Mouse (Mus musculus) heart, adult 8-10 months (tissue): ENCODE measurements around the gene Mta1. TPM values are rescaled to one million over a fixed set of nuclear protein-coding genes. Genes with fewer than 3 reads are reported as not detected.

Source experiments
- DNase-seq: peaks from one replicate; pipeline ENCODE4 v3.0.0; 2022; ENCODE audit warnings: low spot score
- total RNA-seq, 4 experiments: library from RNA; stranded (reverse); gene quantifications; 2 replicates each; pipeline ENCODE4 v1.2.4; 2022

Mta1 gene
- total RNA-seq, 4 experiments from 2014 or later = 45.0 to 47.2 (median 46.1) TPM

DNA sequence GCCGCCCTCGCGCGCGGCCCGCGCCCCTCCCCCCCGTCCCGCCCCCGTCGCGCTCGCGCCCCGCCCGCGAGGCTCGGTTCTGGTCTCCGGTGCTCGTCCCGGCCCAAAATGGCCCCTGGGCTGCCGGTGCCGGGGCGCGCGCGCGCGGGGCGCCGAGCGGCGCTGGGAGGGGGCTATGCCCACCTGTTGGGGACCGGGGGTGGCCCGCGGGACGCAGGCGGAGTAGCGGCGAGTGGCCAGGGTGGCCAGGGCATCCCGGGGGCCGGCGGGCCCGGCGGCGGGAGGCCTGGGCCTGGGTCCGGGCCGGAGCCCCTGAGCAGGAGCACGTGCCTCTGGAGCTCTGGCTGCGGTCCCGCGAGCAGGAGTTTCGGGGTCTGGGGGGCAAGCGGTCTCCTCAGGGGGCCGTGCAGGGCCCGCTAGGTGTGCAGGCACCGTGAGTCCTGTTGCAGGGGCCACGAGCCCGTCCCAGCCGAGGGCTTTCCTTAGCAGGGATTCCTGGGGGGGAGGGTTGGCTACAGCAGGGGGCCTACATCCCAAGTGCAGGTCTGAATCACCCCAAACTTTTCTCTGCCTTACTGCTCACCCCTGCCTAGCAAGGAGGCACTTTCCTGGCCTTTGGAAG, 563 bp downstream of the Mta1 start:
- DNase-seq = no peak

DNA sequence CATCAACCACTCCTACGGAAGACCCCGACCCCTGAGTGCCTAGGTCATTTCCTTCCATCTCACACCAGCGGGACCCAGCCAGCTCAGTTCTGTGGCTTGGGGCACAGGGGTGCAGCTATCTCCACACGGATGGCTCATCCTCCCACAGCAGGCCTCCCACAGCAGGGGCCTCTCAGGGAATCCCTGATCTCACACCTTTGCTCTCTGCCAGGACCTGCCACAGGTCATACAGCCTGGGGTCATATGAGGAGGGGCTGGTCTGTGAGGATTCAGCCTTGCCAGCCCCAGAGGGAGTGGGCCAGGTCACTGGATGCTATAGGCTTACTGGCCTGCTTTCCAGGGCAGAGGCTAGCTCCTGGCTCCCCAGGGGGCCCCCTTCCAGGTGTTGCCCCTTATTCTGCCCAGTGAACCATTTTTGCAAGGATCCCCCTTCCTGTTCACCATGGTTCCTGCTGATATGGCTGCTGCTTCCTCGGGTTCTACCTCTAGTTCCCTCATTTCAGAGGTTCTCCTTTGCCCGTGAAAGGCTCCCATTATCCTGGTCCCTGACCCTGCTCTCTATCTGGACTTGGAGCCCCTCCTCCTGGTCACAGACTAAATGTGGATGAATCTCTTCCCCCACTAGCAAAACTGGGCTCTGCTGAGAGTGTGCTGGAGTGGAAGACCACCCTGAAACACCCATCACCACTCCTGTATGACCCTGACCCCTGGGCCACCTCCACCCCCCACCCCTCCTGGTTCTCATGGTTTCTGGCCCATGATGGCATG, 1.6 kb downstream of the Mta1 start:
- no peak for DNase-seq

DNA sequence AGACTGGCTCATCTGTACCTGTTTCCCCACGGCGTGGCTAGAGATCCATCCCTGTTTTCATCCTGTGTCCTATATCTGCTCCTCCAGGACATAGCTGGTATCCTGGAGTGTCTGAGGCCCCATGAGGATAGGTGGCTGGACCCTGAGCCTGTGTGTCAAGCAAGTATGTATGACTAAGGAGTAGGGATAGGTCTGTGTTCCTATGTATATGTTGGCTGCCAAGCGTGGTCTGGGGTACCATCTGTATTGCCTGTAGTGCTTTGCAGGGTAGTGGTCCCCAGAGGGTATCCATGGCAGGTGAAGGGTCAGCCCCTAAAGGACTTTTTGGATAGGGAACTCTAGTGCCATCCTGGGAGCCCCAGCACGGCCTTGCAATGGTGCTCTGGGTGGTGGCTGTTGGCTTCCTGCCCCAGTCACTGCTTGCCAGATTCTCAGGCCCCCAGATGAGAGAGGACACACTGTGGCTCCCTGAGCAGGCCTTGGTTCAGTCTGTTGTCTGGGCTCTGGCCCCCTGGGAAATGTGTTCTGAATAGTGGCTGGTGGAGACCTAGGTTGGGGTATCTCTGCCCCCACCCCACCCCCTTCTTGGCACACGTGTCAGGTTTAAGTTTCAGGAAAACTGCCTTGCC, 2.5 kb downstream of the Mta1 start:
- peak; percentile 53 for DNase-seq

DNA sequence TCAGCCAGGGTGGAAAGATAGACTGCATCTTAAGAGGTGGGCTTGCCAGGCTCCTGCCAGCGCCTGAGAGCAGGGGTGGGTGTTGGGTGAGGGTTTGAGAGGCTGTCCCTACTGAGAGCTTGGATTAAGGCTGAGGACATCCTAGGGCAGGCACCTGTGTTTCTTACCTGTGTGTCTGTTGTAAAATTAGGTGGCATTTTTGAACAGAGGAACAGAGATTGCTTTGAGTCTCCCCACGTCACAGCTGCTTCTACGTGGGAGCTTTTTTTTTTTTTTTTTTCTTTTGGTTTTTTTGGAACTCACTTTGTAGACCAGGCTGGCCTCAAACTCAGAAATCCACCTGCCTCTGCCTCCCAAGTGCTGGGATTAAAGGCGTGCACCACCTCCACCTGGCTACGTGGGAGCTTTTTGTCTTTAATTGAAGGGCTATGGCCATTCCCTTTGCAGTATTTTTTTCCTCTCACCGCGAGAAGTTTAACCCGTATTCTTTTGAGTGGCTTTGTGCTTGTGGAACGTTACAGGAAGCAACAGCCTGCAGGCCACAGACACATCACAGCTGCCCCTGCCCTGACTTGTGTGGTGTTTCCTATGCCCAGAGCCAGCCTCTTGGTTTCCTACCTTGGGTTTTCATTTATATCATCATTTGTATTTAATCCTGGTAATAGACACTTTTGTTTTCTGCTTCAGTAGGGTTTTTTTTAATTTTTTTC, 3.3 kb downstream of the Mta1 start:
- no peak for DNase-seq

DNA sequence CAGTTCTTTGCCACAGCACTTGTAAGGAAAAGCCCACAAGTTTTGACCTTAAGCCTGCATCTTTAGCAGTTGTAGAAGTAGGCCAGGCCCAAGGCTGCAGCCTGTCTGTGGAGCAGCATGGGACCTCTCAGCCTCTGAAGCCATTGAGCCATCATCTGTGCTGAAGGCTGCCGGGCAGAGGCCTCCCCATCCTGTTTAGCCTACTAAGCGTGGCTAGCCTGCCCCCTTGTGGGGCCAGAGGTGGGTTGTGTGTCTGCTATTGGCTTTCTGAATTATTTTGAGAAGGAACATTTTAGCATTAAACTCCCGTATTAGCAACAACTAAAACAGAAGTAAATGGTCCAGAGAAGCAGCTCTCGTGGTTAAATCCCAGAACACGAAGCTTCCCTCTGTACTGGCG, 4.4 kb downstream of the Mta1 start:
- peak; percentile 40 for DNase-seq

DNA sequence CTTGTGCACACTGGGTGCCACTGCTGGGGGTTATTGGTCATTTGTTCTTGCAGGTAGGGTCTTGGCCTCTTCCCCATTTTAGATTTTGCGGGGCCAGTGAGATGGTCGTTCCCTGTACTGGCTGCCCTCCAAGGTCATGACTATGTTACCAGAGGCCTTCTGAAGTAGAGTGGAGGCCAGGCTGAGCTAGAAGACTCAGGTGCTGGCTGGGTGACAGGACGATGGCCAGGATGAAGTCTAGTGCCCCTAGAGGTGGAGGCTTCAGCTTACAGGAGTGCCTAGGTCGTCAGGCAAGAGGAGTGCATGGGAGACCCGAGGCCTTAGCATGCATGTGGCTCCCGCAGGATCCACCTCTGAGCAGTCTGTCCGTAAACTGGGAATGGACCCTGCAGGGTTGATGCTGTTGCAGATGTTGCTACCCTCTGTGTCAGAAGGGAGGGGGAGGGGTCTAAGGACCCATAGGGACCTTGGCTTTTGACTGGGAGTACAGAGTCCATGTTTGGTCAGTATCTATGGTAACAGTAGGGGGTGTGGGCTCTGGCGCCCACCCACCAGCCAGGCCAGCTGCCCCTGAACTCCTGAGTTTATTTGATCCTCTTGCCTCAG, 5.9 kb downstream of the Mta1 start:
- no peak for DNase-seq

DNA sequence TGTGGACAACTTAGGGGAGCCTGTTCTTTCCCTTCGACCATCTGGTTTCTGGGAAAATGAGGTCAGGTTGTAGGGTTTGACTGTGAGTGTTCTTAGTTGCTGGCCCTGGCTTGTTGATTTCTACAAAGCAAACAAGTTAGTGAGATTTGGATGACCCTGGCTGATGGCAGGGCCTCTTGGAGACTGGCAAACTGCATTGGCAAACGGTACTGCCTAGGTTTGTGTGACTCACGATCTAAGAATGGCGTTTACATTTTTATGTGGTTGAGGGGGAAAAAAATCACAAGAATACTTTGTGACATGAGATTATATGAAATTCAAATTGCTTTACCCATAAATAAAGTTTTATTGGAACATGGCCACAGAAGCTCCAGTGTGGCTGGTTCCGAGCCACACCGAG, 8.3 kb downstream of the Mta1 start:
- no peak for DNase-seq

DNA sequence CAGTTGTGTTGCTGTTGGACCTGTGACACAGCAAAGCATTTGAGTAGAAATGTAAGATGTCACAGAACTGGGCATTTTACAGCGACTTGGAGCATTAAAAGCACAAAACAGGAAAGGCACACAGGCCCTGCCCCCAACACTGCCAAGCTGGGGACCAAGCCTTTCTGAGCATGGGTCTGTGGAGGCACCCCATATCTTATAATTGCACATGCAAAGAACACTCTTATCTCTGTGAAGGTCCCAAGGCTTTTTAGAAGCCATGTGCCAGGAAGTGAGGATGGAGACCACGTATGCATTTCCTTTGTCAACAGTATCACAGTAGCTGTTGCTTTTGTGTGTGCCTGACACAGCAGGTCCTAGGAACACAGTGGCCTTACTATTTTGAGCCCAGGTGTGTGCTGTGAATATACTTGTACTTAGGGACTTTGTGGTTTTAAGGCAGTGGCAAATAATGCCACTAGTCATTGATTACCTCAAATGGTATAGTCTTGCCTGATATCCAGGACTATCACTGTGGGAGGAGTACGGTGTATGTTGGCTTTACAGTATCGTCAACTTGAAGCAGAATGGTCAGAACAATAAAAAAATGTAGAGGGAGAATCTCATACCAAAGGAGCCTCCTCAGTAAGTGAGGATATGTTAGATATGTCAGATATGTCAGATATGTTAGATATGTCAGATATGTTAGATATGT, 9.5 kb downstream of the Mta1 start:
- DNase-seq = no peak

DNA sequence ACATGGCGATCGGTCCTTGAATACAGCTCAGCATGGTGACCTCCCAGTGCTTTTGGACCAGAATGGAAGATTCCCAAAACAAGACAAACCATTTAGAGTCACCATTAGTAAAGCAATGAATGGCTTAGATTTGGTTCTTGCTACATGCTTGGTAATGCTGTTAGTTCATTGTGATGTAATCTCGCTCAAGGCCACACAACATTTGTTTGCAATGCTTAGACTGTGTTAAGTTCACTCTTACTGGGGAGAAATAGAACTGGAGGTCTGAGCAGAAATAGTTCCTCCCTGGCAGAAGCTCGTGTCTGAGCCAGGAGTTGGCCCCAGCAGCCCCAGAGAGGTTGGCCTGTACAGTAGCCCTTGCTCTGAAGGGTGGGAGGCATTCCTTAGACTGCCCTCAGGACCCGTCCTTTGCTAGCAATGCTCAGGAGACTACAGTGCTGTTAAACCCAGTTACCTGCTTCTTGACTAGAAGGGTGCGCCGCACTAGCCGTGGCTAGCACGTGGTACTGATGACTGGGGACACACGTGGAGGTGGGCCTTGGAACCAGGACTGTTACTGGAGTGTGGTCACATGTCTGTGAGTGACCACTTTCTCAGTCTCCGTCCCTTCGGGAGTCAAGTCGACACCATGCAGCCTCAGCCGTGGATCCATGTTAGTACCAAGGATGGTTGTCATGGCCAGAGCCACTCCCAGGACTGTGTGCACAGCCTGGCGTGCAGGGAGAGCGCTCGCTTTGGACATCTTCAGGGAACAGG, 10.6 kb downstream of the Mta1 start:
- no peak for DNase-seq

DNA sequence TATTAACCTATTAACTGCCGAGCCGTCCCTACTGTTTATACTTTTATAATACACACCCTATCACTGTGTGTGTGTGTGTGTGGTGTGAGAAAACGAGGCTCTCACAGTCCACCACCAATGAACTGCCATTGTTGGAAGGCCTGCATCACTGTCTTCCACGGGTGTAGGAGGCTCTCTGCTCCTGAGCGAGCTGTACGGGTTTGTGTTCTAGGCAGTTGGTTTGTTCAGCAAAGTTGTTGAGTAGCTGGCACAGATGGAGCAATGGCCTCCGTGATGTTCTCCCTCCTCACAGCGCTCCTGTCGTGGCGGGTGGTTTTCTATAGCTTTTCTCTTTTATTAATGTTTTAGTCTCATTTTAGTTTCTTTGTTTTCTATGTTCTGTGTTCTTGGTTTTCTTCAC, 11.7 kb downstream of the Mta1 start:
- DNase-seq = no peak

DNA sequence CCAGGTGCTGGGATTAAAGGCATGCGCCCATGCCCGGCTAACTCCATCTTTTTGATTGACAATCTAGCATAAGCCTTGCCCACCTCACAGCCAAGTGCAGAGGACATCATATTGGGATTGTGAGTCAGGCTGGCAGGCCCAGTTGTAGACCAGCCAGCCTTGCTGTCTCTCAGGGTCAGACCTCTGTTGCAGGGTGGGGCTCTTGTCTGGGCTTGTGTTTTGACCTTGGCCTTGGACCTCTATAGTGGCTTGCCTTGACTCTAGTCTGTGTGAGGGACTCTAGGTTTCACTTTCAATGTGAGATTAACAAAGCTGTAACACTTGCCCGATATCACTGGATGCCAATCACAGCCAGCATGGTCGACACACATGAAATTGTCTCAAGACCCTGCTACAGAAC, 16.1 kb downstream of the Mta1 start:
- no peak for DNase-seq

DNA sequence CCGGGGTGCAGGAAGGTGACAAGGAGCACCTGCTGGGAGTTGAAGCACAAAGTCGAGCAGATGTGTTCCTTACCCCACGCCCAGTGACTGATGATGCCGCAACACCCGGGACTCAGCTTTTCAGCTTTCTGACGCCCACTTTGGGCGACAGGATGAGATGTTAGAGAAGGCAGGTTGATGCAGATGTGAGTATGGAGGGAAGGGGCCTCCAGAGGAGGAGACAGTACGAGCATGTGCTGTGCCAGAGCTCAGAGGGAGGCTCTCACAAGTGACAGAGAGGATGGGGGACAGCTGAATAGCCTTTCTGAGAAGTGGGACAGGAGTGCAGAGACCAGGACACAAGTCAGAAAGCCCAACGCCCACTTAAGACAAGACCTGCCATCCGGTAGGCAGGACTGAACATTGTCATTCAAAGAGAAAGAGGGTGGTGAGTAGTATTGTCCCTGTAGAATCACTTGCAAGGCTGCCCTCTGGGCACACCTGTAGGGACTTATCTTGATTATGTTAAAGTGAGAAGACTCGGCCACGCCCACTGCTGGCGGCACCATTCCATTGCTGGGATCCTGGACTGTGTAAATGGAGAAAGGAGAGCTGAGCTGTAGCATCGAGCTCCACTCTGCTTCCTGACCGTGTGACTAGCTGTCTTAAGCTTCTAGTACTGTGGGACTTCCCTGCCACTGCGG, 16.9 kb downstream of the Mta1 start:
- no peak for DNase-seq

DNA sequence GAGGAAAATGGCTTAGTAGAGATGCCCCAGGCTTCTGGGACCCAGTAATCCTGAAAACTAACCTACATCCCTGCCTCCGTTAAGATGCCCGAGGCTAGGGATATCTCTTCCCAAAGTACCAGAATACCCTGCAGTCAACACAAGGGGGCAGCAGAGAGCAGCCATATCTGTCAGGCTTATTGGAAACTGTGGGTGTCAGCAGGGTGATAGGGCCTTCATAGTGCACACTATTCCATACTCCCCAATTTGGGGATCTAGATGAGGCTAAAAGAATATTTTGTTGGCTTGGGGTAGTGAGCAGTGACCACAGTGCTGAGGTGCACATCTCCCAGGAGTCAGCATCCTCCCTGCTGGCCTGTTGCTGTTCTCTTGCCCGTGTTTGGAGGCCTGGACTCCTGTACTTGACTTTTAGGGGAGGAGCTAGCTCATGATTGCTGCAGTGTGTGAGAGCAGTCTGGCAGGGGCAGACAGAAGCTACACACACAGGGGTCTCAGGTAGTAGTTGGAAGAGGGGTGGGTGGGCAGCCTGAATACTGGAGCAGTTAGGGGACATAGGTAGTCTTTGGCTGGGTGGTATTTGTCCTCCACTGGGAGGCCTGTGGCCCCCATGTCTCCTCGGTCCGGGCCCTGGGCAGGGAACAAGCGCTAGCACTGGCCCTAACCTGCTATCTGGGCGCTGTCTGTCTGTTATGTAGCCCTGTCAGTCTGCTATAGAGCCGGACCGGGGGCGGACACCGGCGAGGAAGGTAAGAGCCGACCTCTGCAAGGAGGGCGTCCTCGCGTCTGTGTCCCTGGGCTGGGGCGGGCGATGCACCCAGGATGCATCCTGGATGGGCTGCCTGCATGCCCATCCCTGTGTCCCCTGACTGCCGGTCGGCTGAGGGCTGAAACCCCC, 21.7 kb downstream of the Mta1 start:
- peak; percentile 90 for DNase-seq

DNA sequence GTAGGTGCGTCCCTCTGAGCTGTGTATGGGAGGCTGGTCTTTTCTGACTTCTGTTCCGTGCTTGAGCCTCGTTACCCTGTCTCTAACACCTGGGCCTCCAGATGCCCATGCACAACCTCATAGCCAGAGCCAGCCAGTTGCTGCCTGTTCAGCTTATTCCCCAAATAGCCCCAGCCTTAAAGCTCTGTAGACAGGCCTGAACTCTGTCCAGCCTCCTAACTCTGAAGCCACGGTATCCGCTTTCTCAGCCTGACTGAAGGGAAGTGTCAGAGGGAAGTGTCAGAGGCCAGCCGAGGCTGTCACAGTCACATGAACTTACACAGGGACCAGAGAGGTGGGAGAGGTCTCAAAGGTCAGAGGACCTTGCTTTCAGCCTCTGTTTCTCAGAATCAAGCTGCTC, 26.6 kb downstream of the Mta1 start:
- no peak for DNase-seq

DNA sequence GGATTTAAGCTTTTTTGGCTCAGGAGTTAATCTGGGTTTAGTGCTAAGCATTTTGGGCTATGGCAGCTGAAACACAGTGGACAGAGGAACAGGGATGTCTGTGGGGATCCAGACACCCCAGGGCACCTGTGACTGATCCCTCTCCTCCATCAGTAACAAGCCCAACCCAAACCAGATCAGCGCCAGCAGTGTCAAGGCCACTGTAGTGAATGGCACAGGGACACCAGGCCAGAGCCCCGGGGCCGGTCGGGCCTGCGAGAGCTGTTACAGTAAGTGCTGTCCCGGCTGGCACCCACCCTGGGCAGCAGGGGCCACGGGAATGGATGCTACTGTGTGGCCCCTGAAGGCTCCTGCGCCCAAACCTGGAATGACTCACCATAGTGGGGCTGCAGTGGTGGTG, 32.7 kb downstream of the Mta1 start:
- DNase-seq = no peak

DNA sequence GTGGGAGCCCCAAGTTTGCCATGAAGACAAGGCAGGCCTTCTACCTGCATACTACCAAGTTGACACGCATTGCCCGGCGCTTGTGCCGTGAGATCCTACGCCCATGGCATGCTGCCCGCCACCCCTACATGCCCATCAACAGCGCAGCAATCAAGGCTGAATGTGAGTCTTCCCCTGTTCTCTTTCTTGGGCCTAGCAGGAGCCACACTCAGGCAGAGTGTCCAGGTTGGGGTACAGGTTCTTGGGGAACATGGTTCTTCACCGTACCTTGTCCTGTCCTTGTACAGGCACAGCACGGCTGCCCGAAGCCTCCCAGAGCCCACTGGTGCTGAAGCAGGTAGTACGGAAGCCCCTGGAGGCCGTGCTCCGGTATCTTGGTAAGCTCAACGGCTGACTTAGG, 33.5 kb downstream of the Mta1 start:
- DNase-seq = no peak

DNA sequence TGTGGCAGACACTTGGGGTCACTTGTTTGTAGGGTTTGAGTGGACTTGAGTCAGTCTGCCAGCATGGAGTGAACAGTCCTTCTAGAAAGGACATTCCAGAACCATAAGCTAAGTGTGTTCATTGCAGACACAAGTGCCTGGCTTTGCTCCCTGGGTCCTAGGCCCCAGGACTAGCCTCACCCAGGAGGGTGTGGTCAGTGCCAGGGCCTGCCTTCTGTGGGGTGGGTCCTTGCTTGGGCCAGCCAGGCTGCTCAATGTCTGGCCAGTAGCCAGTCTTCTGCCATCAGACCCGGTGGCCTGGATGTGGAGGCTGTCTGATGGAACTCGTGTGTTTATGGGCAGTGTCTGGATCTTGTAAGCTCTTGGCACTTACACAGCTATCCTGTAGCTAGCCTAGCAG, 34.5 kb downstream of the Mta1 start:
- peak; percentile 87 for DNase-seq

DNA sequence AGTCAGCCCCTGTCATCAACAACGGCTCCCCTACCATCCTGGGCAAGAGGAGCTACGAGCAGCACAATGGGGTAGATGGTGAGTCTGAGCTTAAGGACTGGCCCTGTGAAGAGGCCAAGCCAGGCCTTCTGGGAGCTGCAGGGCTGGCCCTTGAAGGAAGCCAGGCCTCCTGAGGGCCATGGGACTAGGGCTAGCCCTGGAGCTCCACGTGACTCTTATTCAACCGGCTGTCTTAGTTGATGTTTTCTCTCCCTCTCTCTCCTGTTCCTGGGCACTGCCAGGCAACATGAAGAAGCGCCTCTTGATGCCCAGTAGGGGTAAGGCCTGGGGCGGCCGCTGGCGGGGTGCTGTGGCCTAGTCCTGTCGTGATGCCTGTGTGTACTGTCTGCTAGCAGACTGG, 35.2 kb downstream of the Mta1 start:
- DNase-seq = no peak

DNA sequence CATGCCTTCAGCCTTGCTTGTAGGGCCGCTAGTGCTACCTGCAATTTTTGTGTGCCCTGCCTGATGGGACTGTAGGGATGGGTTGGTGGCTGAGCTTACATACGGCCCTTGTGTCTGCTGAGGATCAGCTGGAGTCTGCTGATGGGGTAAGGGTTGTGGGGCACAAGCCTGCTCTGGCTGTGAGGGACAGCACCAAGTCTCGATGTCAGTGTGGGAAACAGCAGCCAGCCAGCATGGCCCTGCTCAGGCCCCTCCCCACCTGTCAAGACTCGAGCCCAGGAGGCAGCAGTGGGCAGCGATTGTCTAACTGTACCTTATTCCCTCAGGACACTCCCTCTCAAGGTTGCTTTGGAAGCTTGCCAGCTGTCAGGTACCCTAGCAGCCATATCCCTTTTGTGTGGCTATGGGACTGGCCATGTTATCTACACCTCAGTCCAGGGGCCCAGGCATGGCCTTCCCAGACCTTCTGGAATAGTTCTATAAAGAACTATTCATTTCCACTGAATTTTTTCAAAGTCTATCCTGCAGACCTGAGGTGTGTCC, 35.9 kb downstream of the Mta1 start:
- no peak for DNase-seq
